Mouse (Mus musculus) midbrain, embryonic 12.5 days (tissue): ENCODE measurements around the gene Pard6b. TPM values are rescaled to one million over a fixed set of nuclear protein-coding genes. Genes with fewer than 3 reads are reported as not detected.
A peak's percentile ranks its signal among the peaks of the same experiment; 100 is the strongest.

Source experiments
- ATAC-seq: fragments of 200-750 bp; cut with Nextera tagmentation; 2 replicates; pipeline ENCODE4 v1.8.0; 2017; ENCODE audit warnings: low read depth, moderate TSS enrichment, moderate library complexity; ENCODE audit not compliant: low FRiP score
- H3K27ac ChIP-seq: fragments of 300-500 bp; sonication (generic); replicated peaks from 2 replicates; pipeline ENCODE4 v1.5.1; 2016; ENCODE audit warnings: mild to moderate bottlenecking
- H3K27me3 ChIP-seq: fragments of 300-500 bp; sonication (generic); 2 replicates; pipeline ENCODE4 v1.6.1; 2016; ENCODE audit warnings: mild to moderate bottlenecking
- H3K36me3 ChIP-seq: fragments of 300-500 bp; sonication (generic); 2 replicates; pipeline ENCODE4 v1.6.1; 2016
- H3K4me1 ChIP-seq: fragments of 300-500 bp; sonication (generic); 2 replicates; pipeline ENCODE4 v1.6.1; 2016
- H3K4me2 ChIP-seq: fragments of 300-500 bp; sonication (generic); replicated peaks from 2 replicates; pipeline ENCODE4 v1.6.1; 2016; ENCODE audit warnings: mild to moderate bottlenecking, moderate library complexity
- H3K4me3 ChIP-seq: fragments of 300-500 bp; sonication (generic); 2 replicates; pipeline ENCODE4 v1.5.1; 2016; ENCODE audit warnings: mild to moderate bottlenecking
- H3K9ac ChIP-seq: fragments of 300-500 bp; sonication (generic); replicated peaks from 2 replicates; pipeline ENCODE4 v1.6.1; 2016; ENCODE audit warnings: mild to moderate bottlenecking, moderate library complexity
- H3K9me3 ChIP-seq: fragments of 300-500 bp; sonication (generic); 2 replicates; pipeline ENCODE4 v1.6.1; 2016; ENCODE audit warnings: mild to moderate bottlenecking
- WGBS: fragments of 180-500 bp; shearing (Covaris S2); methylation state at CpG from one replicate; pipeline ENCODE4 v1.1.7; 2016; 5-methylcytosine and 5-hydroxymethylcytosine counted together
- polyA plus RNA-seq: library from polyadenylated mRNA; unstranded; fragments of >200 nt; fragmentation: Nextera tagmentation; extraction: Ambion mirVana; gene quantifications from 2 replicates; pipeline ENCODE4 v1.2.1, GENCODE M21; 2016

Pard6b gene
- polyA plus RNA-seq, 1 experiment from 2014 or later: 8.6 TPM

DNA sequence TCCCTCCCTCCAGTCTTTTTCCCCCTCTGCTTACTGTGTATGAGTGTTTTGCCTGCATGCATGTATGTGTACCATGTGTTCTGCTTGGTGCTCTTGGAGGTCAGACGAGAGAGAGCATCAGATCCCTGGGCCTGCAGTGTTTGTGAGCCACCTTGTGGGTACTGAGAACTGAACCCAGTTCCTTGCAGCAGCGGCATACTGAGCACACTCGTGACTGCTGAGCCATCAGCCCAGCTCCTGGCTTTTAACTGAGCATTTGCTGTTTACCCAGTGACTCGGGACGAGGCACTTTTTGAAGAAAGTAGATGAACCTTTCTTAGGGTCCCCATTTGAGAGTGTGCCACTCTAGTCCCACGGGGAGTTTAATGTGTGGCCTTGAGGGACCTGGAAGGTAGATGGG is 5.5 kb downstream of the Pard6b start:
- ATAC-seq: no peak

DNA sequence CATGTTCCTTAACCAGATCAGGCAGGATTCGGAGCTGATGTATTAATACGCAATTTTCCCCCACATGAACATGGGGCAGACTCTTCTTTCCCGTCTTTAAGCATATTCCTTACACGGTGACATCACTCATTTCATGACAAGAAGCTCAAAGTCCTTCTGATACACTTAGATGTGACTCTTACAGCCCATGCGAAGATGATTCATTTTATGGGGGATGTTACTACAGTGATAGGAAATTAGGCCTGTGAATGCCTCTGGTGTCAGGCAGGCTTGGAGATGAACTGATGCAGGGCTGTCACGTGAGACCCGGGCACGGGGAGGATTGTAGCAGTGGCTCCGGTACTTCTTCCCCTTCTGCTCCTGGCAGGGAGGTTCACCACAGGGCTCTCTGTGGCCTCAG is 6.0 kb downstream of the Pard6b start:
- peaks cover 9% of the 10 kb centered on the region for H3K27me3 ChIP-seq
- H3K4me3 ChIP-seq: no peak overlapping the region
- H3K4me2 ChIP-seq: no peak overlapping the region
- peaks cover 9% of the 10 kb centered on the region; the same call in 1 of the 2 replicates for H3K4me1 ChIP-seq
- no peak for ATAC-seq
- no peak overlapping the region for H3K9ac ChIP-seq
- H3K9me3 ChIP-seq: no peaks in the 10 kb centered on the region
- H3K36me3 ChIP-seq: 0 out of 2 replicates have a peak, but pooled peaks cover 4% of the 10 kb centered on the region
- H3K27ac ChIP-seq: no peak overlapping the region
- WGBS: 93% methylated on average over 9 of the region's 9 CpGs

More for the DNA sequence above, 5.5 kb downstream of the Pard6b start:
- H3K9ac ChIP-seq: no peak overlapping the region
- H3K27ac ChIP-seq: no peak overlapping the region
- no peaks in the 10 kb centered on the region for H3K9me3 ChIP-seq
- WGBS: 77% methylated on average over 6 of the region's 6 CpGs
- no peak overlapping the region for H3K4me2 ChIP-seq
- 0 out of 2 replicates have a peak, but pooled peaks cover 4% of the 10 kb centered on the region for H3K36me3 ChIP-seq
- H3K4me3 ChIP-seq: no peak overlapping the region
- peaks cover 9% of the 10 kb centered on the region for H3K27me3 ChIP-seq
- H3K4me1 ChIP-seq: peaks cover 11% of the 10 kb centered on the region; the same call in 1 of the 2 replicates

DNA sequence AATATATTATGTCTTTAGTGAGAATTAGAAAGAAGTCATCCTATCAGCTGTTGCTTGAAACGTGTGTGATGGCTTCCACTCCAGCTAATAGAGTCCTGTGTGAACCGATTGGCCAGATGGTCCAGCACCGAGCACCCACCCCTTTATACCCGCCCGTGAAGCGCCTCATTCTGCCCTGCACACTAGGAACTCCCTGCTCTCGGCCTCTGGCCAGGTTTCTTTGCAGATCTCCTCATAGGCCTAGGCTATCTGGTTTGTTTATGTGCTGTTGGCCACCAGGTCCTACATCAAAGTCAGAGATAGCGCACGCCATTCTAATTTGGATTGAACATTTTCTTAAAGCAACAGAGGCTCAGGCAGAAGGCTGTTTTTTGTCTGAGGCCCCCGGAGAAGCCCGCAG is 10.8 kb downstream of the Pard6b start:
- Histone ChIP-seq H3K4me3 (no peak overlapping the region), H3K4me1 (peaks cover 20% of the 10 kb centered on the region; the same call in 1 of the 2 replicates), H3K27ac (no peak overlapping the region), H3K36me3 (0 out of 2 replicates have a peak, but pooled peaks cover 7% of the 10 kb centered on the region), H3K27me3 (no peaks in the 10 kb centered on the region), H3K9me3 (no peaks in the 10 kb centered on the region), H3K4me2 (no peak overlapping the region), H3K9ac (no peak overlapping the region)
- whole genome bisulfite sequencing: 90% methylated on average over 11 of the region's 11 CpGs
- no peak for ATAC-seq

DNA sequence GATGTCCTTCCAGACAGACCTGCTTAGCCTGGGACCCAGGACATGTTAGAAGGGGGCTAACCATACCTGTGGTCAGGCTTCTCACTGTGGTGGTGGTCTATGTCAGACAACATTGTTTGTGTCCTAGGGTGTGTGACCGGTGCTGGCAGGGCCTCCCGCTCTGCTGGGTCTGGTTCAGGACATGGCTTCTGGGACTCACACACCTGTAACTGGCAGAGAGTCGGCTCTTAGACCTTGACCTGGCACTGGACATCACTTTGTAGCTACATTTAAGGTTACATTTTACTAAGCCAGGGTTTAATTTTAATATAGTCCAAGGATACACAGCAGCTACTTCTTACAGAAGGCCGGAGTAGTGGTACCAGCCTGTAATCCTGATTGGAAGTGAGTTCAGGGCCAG is 12.3 kb downstream of the Pard6b start:
- WGBS: 94% methylated on average over 4 of the region's 4 CpGs
- no peaks in the 10 kb centered on the region for H3K27me3 ChIP-seq
- H3K4me2 ChIP-seq: no peak overlapping the region
- ATAC-seq: no peak
- H3K4me3 ChIP-seq: no peak overlapping the region
- no peak overlapping the region for H3K9ac ChIP-seq
- 0 out of 2 replicates have a peak, but pooled peaks cover 7% of the 10 kb centered on the region for H3K36me3 ChIP-seq
- H3K9me3 ChIP-seq: no peaks in the 10 kb centered on the region
- H3K27ac ChIP-seq: no peak overlapping the region
- peaks cover 25% of the 10 kb centered on the region; the same call in 1 of the 2 replicates for H3K4me1 ChIP-seq

GRCm38 (mm10) chr2:168095077-168095476 is 14.3 kb downstream of the Pard6b start:
- ATAC-seq: no peak
- H3K36me3 ChIP-seq: peaks cover 20% of the 10 kb centered on the region
- no peaks in the 10 kb centered on the region for H3K9me3 ChIP-seq
- H3K27me3 ChIP-seq: no peaks in the 10 kb centered on the region
- peaks cover 25% of the 10 kb centered on the region; the same call in 1 of the 2 replicates for H3K4me1 ChIP-seq
- no peak overlapping the region for H3K9ac ChIP-seq
- 64% methylated on average over 8 of the region's 8 CpGs for WGBS
- H3K27ac ChIP-seq: peak overlapping the region; percentile 70
- H3K4me3 ChIP-seq: no peak overlapping the region
- no peak overlapping the region for H3K4me2 ChIP-seq

- Histone ChIP-seq H3K4me2 (no peak overlapping the region), H3K4me3 (no peak overlapping the region), H3K4me1 (peaks cover 25% of the 10 kb centered on the region; the same call in 1 of the 2 replicates), H3K9me3 (no peaks in the 10 kb centered on the region), H3K27ac (peak overlapping the region; percentile 70; the same call in 1 of the 2 replicates), H3K9ac (no peak overlapping the region), H3K36me3 (peaks cover 22% of the 10 kb centered on the region), H3K27me3 (no peaks in the 10 kb centered on the region)
- WGBS: 69% methylated on average over 3 of the region's 3 CpGs
- ATAC-seq: no peak
These were observed 15.7 kb downstream of the Pard6b start for GRCm38 (mm10) chr2:168096487-168096886.

DNA sequence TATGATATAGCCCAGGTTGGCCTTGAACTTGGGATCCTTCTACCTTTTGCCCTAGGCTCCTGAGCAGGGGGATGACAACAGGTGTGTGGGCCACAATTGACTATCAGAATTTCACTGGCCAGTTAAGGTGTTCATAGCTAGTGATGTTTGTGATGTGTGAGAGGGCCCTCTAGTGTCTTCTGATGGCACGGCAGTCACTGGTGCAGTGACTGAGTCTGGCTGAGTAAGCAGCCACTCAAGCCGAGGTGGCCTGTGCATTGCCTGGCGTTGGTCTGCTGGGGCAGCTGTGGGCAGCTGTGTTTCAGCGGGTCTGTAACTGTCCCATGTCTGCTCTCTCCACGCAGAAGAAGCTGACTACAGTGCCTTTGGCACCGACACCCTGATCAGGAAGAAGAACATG is 17.2 kb downstream of the Pard6b start:
- Histone ChIP-seq H3K36me3 (peaks cover 19% of the 10 kb centered on the region), H3K4me2 (no peak overlapping the region), H3K4me1 (peaks cover 25% of the 10 kb centered on the region; the same call in 1 of the 2 replicates), H3K27me3 (no peaks in the 10 kb centered on the region), H3K4me3 (no peak overlapping the region), H3K9ac (no peak overlapping the region), H3K27ac (no peak overlapping the region), H3K9me3 (no peaks in the 10 kb centered on the region)
- ATAC-seq: no peak
- WGBS: 58% methylated on average over 6 of the region's 6 CpGs

- H3K9ac ChIP-seq: no peak overlapping the region
- H3K36me3 ChIP-seq: peaks cover 19% of the 10 kb centered on the region
- H3K27ac ChIP-seq: no peak overlapping the region
- 87% methylated on average over 13 of the region's 13 CpGs for WGBS
- no peak for ATAC-seq
- no peak overlapping the region for H3K4me3 ChIP-seq
- no peak overlapping the region for H3K4me2 ChIP-seq
- H3K9me3 ChIP-seq: no peaks in the 10 kb centered on the region
- H3K4me1 ChIP-seq: peaks cover 19% of the 10 kb centered on the region; the same call in 1 of the 2 replicates
- no peaks in the 10 kb centered on the region for H3K27me3 ChIP-seq
These were observed 19.2 kb downstream of the Pard6b start for GRCm38 (mm10) chr2:168100008-168100407.

DNA sequence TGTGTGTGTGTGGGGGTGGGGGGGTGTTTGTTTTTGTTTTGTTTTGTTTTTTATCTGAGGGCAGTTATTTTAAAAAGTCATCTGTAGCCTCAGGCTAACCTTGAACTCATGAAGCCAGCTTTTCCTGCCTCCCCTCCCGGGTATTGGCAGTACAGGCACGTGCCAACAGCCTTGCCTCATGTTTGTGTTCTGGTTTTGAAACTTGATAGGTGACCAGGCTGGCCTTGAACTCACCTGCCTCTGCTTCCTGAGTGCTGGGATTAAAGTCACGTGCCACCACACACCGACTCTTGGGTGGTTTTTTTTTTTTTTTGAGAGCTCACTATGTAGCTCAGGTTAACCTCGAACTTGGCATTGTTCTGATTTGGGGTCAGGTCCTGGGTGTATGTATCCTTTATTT is 21.0 kb downstream of the Pard6b start:
- H3K9ac ChIP-seq: no peak overlapping the region
- no peak overlapping the region for H3K4me2 ChIP-seq
- H3K27ac ChIP-seq: no peak overlapping the region
- no peak for ATAC-seq
- H3K27me3 ChIP-seq: no peaks in the 10 kb centered on the region
- H3K4me3 ChIP-seq: no peak overlapping the region
- peaks cover 19% of the 10 kb centered on the region for H3K36me3 ChIP-seq
- no peaks in the 10 kb centered on the region for H3K9me3 ChIP-seq
- peaks cover 5% of the 10 kb centered on the region for H3K4me1 ChIP-seq
- 95% methylated on average over 5 of the region's 5 CpGs for WGBS

DNA sequence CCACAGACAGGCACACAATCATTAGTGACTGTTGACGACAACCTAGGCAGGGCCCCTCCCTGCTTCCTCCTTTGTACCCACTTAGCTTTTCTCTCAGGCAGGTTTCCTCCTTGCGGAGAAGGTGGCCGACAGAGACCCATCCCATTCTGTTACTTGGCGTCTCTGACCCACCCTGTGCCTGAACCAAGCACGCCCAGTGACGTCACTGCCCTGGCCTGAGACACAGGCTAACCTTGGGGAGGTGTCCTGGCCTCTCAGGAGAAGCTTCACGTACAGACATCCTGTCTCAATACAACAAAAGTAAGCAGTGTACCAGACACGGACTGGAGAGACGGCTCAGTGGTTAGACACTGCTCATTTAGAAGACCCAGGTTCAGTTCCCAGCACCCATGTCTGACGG is 22.5 kb downstream of the Pard6b start:
- Histone ChIP-seq H3K4me2 (no peak overlapping the region), H3K27me3 (no peaks in the 10 kb centered on the region), H3K9ac (no peak overlapping the region), H3K36me3 (peaks cover 17% of the 10 kb centered on the region), H3K4me3 (no peak overlapping the region), H3K27ac (no peak overlapping the region), H3K9me3 (no peaks in the 10 kb centered on the region), H3K4me1 (peaks cover 6% of the 10 kb centered on the region; the same call in 1 of the 2 replicates)
- ATAC-seq: no peak
- WGBS: 90% methylated on average over 10 of the region's 10 CpGs

DNA sequence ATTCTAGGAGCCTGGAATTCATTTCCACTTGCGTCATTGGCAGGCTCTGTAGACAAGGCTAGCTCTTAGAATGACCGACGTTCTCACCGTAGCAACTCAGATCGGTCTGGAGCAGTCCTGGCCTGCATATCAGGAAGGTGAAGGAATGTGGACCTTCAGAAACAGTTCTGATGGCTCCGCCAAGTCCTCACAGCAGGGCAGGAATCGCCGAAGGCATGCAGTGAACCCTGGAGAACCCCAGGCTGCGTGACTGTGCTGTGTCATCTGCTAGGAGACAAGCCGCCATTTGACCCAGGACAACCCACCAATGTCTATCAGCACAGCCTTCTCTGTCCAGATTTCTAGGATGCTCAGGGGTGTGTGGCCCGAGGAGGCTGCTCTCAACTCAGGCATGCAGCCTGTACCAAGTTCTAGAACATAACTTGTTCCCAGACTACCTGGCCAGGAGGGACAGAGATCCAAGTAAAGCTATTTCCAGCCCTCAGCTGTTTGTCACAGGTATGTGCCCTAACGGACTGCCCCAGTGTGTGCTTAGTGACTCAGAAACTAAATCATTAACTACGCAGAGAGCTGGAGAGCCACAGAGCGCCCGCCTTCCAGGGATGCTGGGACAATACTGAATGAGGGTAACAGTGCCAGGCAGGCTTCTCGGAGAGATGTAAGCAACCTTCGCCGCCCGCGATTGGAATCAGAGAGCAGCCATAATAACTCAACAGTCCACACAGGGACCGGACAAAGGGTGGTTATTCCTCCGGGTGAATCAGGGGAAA is 23.8 kb downstream of the Pard6b start:
- no peak for ATAC-seq
- H3K4me1 ChIP-seq: peaks cover 6% of the 10 kb centered on the region; the same call in 1 of the 2 replicates
- peaks cover 5% of the 10 kb centered on the region; the same call in 1 of the 2 replicates for H3K36me3 ChIP-seq
- no peak overlapping the region for H3K27ac ChIP-seq
- WGBS: 85% methylated on average over 22 of the region's 22 CpGs
- H3K27me3 ChIP-seq: no peaks in the 10 kb centered on the region
- no peak overlapping the region for H3K4me3 ChIP-seq
- no peak overlapping the region for H3K9ac ChIP-seq
- no peak overlapping the region for H3K4me2 ChIP-seq
- no peaks in the 10 kb centered on the region for H3K9me3 ChIP-seq

GRCm38 (mm10) chr2:168105271-168105670 is 24.5 kb downstream of the Pard6b start:
- Histone ChIP-seq H3K4me1 (peaks cover 6% of the 10 kb centered on the region; the same call in 1 of the 2 replicates), H3K9me3 (no peaks in the 10 kb centered on the region), H3K36me3 (0 out of 2 replicates have a peak, but pooled peaks cover under 1% of the 10 kb centered on the region), H3K9ac (no peak overlapping the region), H3K4me2 (no peak overlapping the region), H3K27ac (no peak overlapping the region), H3K4me3 (no peak overlapping the region), H3K27me3 (no peaks in the 10 kb centered on the region)
- no peak for ATAC-seq
- WGBS: 79% methylated on average over 8 of the region's 8 CpGs
